Mouse (Mus musculus) spleen, postnatal 0 days (tissue): ENCODE results near the gene Cdh23. TPM values are rescaled to one million over a fixed set of nuclear protein-coding genes. Genes with fewer than 3 reads are reported as not detected.

Experiments
- polyA plus RNA-seq: library from polyadenylated mRNA; unstranded; fragments of >200 nt; fragmentation: Nextera tagmentation; extraction: Ambion mirVana; gene quantifications from 2 replicates; pipeline ENCODE4 v1.2.1, GENCODE M21; 2015

Gene Cdh23
- 1.7 and 1.8 TPM in 2 replicates for polyA plus RNA-seq

DNA sequence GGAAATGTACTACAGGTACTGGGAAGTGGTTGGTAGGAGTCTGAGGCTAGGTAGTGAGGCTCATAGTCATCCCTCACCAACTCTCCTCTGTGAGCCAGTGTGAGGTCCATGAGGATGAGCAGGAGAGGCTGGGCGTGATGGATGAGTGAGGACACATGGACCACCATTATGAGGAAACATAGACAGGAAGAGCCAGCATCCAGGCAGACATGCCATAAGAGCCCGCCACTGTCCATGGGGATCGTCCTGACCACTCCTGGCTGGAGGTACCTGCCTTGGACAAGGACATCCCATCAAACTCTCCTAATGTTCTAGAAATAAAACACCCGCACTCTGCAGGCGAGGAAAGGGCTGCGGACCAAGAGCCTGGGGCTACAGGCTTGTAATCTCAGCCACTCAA, at the start of gene Cdh23:
TSS of gene Cdh23 (minus strand) at position 101 of the 400 bp plus-strand sequence.

DNA sequence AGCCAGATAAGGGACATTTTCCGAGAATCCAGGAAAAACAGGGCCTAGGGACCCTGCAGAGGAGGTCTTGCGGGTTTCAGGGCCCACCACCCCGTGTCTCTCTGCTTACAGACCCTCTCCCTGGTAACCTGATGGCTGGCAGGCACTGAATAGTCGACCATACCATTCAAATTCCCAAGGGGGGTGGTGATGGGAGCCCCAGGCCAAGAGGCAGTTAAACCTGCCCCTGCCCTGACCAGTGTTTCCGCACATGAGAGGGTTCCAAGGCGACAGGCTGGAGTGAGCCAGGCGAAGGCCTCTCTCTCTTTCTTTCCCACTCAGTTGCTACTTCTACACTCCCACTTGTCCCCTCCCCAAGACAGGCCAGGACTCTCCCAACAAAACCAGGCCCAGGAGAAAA, 296.8 kb downstream of the Cdh23 start, which contains the start of gene Gm17455:
TSS of gene Gm17455 (plus strand) at position 278 of the 400 bp plus-strand sequence.

DNA sequence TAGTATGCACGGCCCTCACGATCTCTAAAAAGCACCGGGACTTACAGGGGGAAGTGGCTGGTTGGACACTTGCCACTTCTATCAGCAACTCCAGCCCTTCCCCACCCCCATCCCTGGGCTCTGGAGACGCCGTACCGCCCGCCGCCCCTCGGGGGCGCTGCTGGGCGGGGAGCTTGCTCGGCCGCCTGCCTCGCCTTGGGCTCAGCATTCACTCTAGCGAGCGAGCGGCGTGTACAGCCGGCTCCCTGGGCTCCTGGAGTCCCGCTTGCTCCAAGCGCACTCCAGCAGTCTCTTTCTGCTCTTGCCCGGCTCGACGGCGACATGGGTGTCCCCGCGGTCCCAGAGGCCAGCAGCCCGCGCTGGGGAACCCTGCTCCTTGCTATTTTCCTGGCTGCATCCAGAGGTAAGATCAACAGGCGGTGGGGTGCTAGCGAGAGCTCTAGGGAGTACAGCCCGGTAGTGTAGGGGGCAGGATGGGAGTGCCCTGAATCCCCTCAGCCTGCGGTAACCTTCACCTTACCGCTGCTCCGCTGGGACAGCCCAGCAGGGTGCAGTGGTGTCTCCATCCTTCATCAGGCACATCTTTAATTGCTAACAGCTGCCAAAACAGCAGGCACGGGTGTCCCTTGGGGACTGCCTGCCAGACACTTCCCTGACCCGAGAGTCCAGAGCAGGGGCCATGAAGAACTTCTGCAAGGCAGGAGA, 349.4 kb downstream of the Cdh23 start, which contains the start of gene Vsir:
TSS of gene Vsir (plus strand) at position 151 of the 705 bp plus-strand sequence.

DNA sequence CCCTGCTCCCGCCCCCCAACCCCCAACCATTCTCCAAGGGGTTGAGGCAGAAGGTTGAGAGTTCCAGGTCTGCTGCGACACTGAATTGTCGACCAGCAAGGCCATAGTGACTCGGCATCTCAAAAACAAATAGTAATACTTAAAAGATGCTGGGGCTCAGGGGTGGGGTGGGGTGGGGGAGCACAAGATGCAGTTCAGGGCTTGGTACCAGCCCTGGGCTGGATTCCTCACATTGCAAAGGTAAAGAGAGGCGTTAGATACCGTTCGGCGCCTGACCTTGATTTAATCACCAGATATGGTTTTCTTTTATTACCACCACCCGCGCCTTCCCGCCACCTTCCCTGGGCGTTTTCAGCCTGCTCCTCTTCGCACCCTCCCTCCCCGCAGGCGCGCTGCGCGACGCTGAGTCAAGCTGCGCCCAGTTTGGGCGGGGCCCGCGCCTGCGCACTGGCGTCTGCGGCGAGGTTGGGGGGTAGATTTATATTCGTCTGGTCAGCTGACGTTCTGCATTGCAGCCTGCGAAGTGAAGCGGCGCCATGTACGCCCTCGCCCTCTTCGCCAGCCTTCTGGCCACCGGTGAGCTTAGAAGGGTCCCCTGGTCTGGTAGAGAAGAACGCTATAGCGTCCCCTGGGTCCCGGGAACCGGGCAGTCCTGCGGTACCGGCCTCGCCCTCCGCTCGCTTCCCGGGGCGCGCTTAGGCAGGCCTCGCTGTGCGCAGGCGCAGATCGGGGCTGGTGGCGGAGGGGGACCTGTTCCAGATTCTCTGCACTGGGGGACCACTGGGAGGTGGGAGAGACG, 418.9 kb downstream of the Cdh23 start, which contains the start of gene Psap:
TSS of gene Psap (plus strand) at position 421 of the 799 bp plus-strand sequence.

Other genes starting within 250 kb of the Cdh23 start
- 4.7 and 8.1 TPM in 2 replicates for gene Slc29a3, start 56.3 kb upstream of the Cdh23 start, polyA plus RNA-seq
- 0.96 and 1.2 TPM in 2 replicates for gene Unc5b, start 135.1 kb upstream of the Cdh23 start, polyA plus RNA-seq